Mouse (Mus musculus) liver, embryonic 14.5 days (tissue): Measurements from ENCODE around the gene Klk12. TPM values are rescaled to one million over a fixed set of nuclear protein-coding genes. Genes with fewer than 3 reads are reported as not detected.

Experiments used
- ATAC-seq: fragments of 200-750 bp; cut with Nextera tagmentation; 2 replicates; pipeline ENCODE4 v1.8.0; 2017; ENCODE audit warnings: moderate number of reproducible peaks, mild to moderate bottlenecking, moderate library complexity; ENCODE audit not compliant: insufficient read depth
- DNase-seq, 3 experiments: peaks; one replicate each; pipeline ENCODE4 v3.0.0-alpha.2; 2012 to 2013; ENCODE audit warnings: low read depth in 3 of 3, low spot score in 3 of 3
- H3K27ac ChIP-seq: fragments of 300-500 bp; sonication (generic); 2 replicates; pipeline ENCODE4 v1.5.1; 2014; ENCODE audit warnings: moderate library complexity, mild to moderate bottlenecking, control low read depth, inconsistent platforms
- H3K27me3 ChIP-seq: fragments of 300-500 bp; sonication (generic); 2 replicates; pipeline ENCODE4 v1.6.1; 2014; ENCODE audit warnings: mild to moderate bottlenecking, low read length, moderate library complexity; ENCODE audit not compliant: control insufficient read depth, insufficient read depth
- H3K36me3 ChIP-seq: fragments of 300-500 bp; sonication (generic); replicated peaks from 2 replicates; pipeline ENCODE4 v1.6.1; 2014; ENCODE audit warnings: low read depth; ENCODE audit not compliant: control insufficient read depth, insufficient read depth
- H3K4me1 ChIP-seq, 2 experiments: fragments of 200-500 bp in 1 of 2; fragments of 300-500 bp in 1 of 2; sonication (generic) in 1 of 2; replicated peaks; 2 replicates each; pipeline ENCODE4 v1.6.1; 2012 to 2014; ENCODE audit warnings: antibody characterized with exemption in 1 of 2, inconsistent platforms in 1 of 2, low read length in 1 of 2; ENCODE audit not compliant: control insufficient read depth in 2 of 2, insufficient read depth in 2 of 2
- H3K4me2 ChIP-seq: fragments of 300-500 bp; sonication (generic); 2 replicates; pipeline ENCODE4 v1.6.1; 2014; ENCODE audit warnings: low read depth, mild to moderate bottlenecking, control low read depth, moderate library complexity
- H3K4me3 ChIP-seq, 2 experiments: fragments of 200-500 bp in 1 of 2; fragments of 300-500 bp in 1 of 2; sonication (generic) in 1 of 2; 2 replicates each; pipeline ENCODE4 v1.5.1; 2012 to 2014; ENCODE audit warnings: low read depth in 2 of 2, low read length in 2 of 2, mild to moderate bottlenecking in 2 of 2, control low read depth in 1 of 2, inconsistent platforms in 1 of 2, moderate library complexity in 1 of 2; ENCODE audit not compliant: insufficient read depth in 1 of 2
- H3K9ac ChIP-seq: fragments of 300-500 bp; sonication (generic); replicated peaks from 2 replicates; pipeline ENCODE4 v1.6.1; 2014; ENCODE audit warnings: mild to moderate bottlenecking, control low read depth, moderate library complexity
- H3K9me3 ChIP-seq: fragments of 300-500 bp; sonication (generic); 2 replicates; pipeline ENCODE4 v1.6.1; 2016; ENCODE audit warnings: low read length, mixed read lengths; ENCODE audit not compliant: control insufficient read depth
- CTCF ChIP-seq: IDR thresholded peaks from 2 replicates; pipeline ENCODE4 v1.5.1; 2016; ENCODE audit warnings: antibody characterized with exemption, low read depth, control low read depth
- EP300 ChIP-seq: IDR thresholded peaks from 2 replicates; pipeline ENCODE4 v1.6.1; 2016; ENCODE audit warnings: antibody characterized with exemption, low read depth
- WGBS: fragments of 180-500 bp; shearing (Covaris S2); extraction: QIAGEN DNeasy Blood & Tissue Kit; methylation state at CpG from one replicate; pipeline ENCODE4 v1.1.7; 2014; ENCODE audit not compliant: insufficient replicate concordance; 5-methylcytosine and 5-hydroxymethylcytosine counted together
- polyA plus RNA-seq, 2 experiments: library from polyadenylated mRNA; depleted of rRNA in 1 of 2; stranded (reverse) in 1 of 2; unstranded in 1 of 2; fragments of >200 nt; fragmentation: Nextera tagmentation in 1 of 2; extraction: Ambion mirVana in 1 of 2; gene quantifications; 2 replicates each; pipeline versions ENCODE4 v1.2.1 to v1.2.3; 2012 to 2014

Gene Klk12
- polyA plus RNA-seq (2012; rRNA removed) (not detected in 2 replicates), polyA plus RNA-seq (2014; fragmentation: Nextera tagmentation; extraction: Ambion mirVana) (not detected in 2 replicates)

GRCm38 (mm10) chr7:43768597-43768996, at the start of gene Klk12:
TSS of gene Klk12 (plus strand) at chr7:43768897.
- Histone ChIP-seq H3K4me3 (no peak within 1 kb of the TSS), H3K4me2 (no peak within 1 kb of the TSS), H3K4me1 (no peaks in the 10 kb centered on the region), H3K9me3 (no peaks in the 10 kb centered on the region), H3K36me3 (no peaks in the 10 kb centered on the region), H3K27ac (no peak within 1 kb of the TSS), H3K27me3 (no peaks in the 10 kb centered on the region), H3K9ac (no peak within 1 kb of the TSS)
- TF ChIP-seq CTCF (no peak), EP300 (no peak)
- 47% methylated on average over 4 of the region's 4 CpGs for WGBS
- no peak for ATAC-seq
- DNase-seq: no peak

GRCm38 (mm10) chr7:43747788-43748187, 20.9 kb upstream of the Klk12 start:
- DNase-seq: peak in 1 of 3 experiments; percentile 4
- H3K9ac ChIP-seq: no peak overlapping the region
- no peaks in the 10 kb centered on the region for H3K9me3 ChIP-seq
- WGBS: 19% methylated on average over 1 of the region's 1 CpGs
- H3K4me1 ChIP-seq: no peaks in the 10 kb centered on the region
- H3K27ac ChIP-seq: no peak overlapping the region
- no peaks in the 10 kb centered on the region for H3K36me3 ChIP-seq
- no peak overlapping the region for H3K4me3 ChIP-seq
- no peak for ATAC-seq
- no peaks in the 10 kb centered on the region for H3K27me3 ChIP-seq
- no peak overlapping the region for H3K4me2 ChIP-seq
- no peak for TF ChIP-seq EP300
- no peak for TF ChIP-seq CTCF

- Histone ChIP-seq H3K36me3 (no peaks in the 10 kb centered on the region), H3K9ac (no peak overlapping the region), H3K9me3 (no peaks in the 10 kb centered on the region), H3K4me2 (no peak overlapping the region), H3K4me1 (no peaks in the 10 kb centered on the region), H3K27ac (no peak overlapping the region), H3K4me3 (no peak overlapping the region), H3K27me3 (no peaks in the 10 kb centered on the region)
- no peak for DNase-seq
- no peak for TF ChIP-seq EP300
- no peak for TF ChIP-seq CTCF
- ATAC-seq: no peak
- WGBS: 26% methylated on average over 2 of the region's 2 CpGs
These were observed 15.9 kb upstream of the Klk12 start for GRCm38 (mm10) chr7:43752806-43753205.

- H3K27ac ChIP-seq: no peak overlapping the region
- no peaks in the 10 kb centered on the region for H3K9me3 ChIP-seq
- H3K4me2 ChIP-seq: no peak overlapping the region
- H3K36me3 ChIP-seq: no peaks in the 10 kb centered on the region
- no peaks in the 10 kb centered on the region for H3K27me3 ChIP-seq
- H3K4me1 ChIP-seq: no peaks in the 10 kb centered on the region
- ATAC-seq (no peak), DNase-seq (no peak)
- H3K4me3 ChIP-seq: no peak overlapping the region
- TF ChIP-seq CTCF (no peak), EP300 (no peak)
- no peak overlapping the region for H3K9ac ChIP-seq
- WGBS: 35% methylated on average over 8 of the region's 8 CpGs
These were observed 2.2 kb upstream of the Klk12 start for GRCm38 (mm10) chr7:43766484-43766883.

- ATAC-seq: no peak
- TF ChIP-seq CTCF (no peak), EP300 (no peak)
- no peaks in the 10 kb centered on the region for H3K9me3 ChIP-seq
- H3K27ac ChIP-seq: no peak overlapping the region
- no peak overlapping the region for H3K4me3 ChIP-seq
- no peaks in the 10 kb centered on the region for H3K36me3 ChIP-seq
- WGBS: 72% methylated on average over 8 of the region's 8 CpGs
- no peak overlapping the region for H3K9ac ChIP-seq
- H3K27me3 ChIP-seq: no peaks in the 10 kb centered on the region
- no peak for DNase-seq
- no peaks in the 10 kb centered on the region for H3K4me1 ChIP-seq
- no peak overlapping the region for H3K4me2 ChIP-seq
These were observed 939 bp downstream of the Klk12 start for GRCm38 (mm10) chr7:43769636-43770035.
